Mouse (Mus musculus) c-Kit-negative CD71-positive TER-119-positive erythroid progenitor cells, embryonic 14.5 days (primary cell): ENCODE measurements around the gene Prkg1.
"Not testable (repeated sequence)": the region's sequence is repeated elsewhere in the genome, so short reads cannot be mapped to it uniquely, and the experiment has no call there.

Experiments
- DNase-seq: peaks from one replicate; pipeline ENCODE4 v3.0.0-alpha.2; 2013; ENCODE audit warnings: low read depth, low spot score

The Prkg1 gene

GRCm38 (mm10) chr19:31336381-31336780 lies 428.5 kb downstream of the Prkg1 start:
- DNase-seq = no peak

- DNase-seq = no peak
Observed at GRCm38 (mm10) chr19:31329893-31330292, 434.9 kb downstream of the Prkg1 start.

- no peak for DNase-seq
Observed at GRCm38 (mm10) chr19:31304760-31305159, 460.1 kb downstream of the Prkg1 start.

- no peak for DNase-seq
Observed at GRCm38 (mm10) chr19:31291231-31291630, 473.6 kb downstream of the Prkg1 start.

GRCm38 (mm10) chr19:31284581-31284980 lies 480.3 kb downstream of the Prkg1 start:
- DNase-seq = no peak

GRCm38 (mm10) chr19:31284126-31284525 lies 480.7 kb downstream of the Prkg1 start:
- no peak for DNase-seq

- no peak for DNase-seq
Observed at GRCm38 (mm10) chr19:31283617-31284016, 481.2 kb downstream of the Prkg1 start.

GRCm38 (mm10) chr19:31279797-31280486 lies 484.9 kb downstream of the Prkg1 start:
- no peak for DNase-seq

GRCm38 (mm10) chr19:31262438-31262837 lies 502.4 kb downstream of the Prkg1 start:
- DNase-seq = no peak

GRCm38 (mm10) chr19:31260494-31260893 lies 504.3 kb downstream of the Prkg1 start:
- no peak for DNase-seq

- DNase-seq = no peak
Observed at GRCm38 (mm10) chr19:31255780-31256179, 509.1 kb downstream of the Prkg1 start.

GRCm38 (mm10) chr19:31232410-31232809 lies 532.4 kb downstream of the Prkg1 start:
- no peak for DNase-seq

GRCm38 (mm10) chr19:31228385-31228784 lies 536.4 kb downstream of the Prkg1 start:
- DNase-seq = no peak

- no peak for DNase-seq
Observed at GRCm38 (mm10) chr19:31223457-31223856, 541.4 kb downstream of the Prkg1 start.

GRCm38 (mm10) chr19:31219261-31219660 lies 545.6 kb downstream of the Prkg1 start:
- DNase-seq = not testable (repeated sequence)

- no peak for DNase-seq
Observed at GRCm38 (mm10) chr19:31210850-31211249, 554.0 kb downstream of the Prkg1 start.

- no peak for DNase-seq
Observed at GRCm38 (mm10) chr19:31210449-31210848, 554.4 kb downstream of the Prkg1 start.

- no peak for DNase-seq
Observed at GRCm38 (mm10) chr19:31199583-31199982, 565.2 kb downstream of the Prkg1 start.

GRCm38 (mm10) chr19:31198461-31198860 lies 566.4 kb downstream of the Prkg1 start:
- DNase-seq = no peak

GRCm38 (mm10) chr19:31197076-31197475 lies 567.8 kb downstream of the Prkg1 start:
- DNase-seq = no peak

- no peak for DNase-seq
Observed at GRCm38 (mm10) chr19:31188559-31189218, 576.1 kb downstream of the Prkg1 start.

- DNase-seq = no peak
Observed at GRCm38 (mm10) chr19:31180757-31181156, 584.1 kb downstream of the Prkg1 start.

GRCm38 (mm10) chr19:31177279-31177922 lies 587.4 kb downstream of the Prkg1 start:
- DNase-seq = no peak
